Mouse (Mus musculus): Measurements from ENCODE around the gene Etfdh. TPM values are rescaled to one million over a fixed set of nuclear protein-coding genes. Genes with fewer than 3 reads are reported as not detected.
A peak's percentile ranks its signal among the peaks of the same experiment; 100 is the strongest.

The Etfdh gene
- polyA plus RNA-seq, 1 experiment = 17.8 TPM

DNA sequence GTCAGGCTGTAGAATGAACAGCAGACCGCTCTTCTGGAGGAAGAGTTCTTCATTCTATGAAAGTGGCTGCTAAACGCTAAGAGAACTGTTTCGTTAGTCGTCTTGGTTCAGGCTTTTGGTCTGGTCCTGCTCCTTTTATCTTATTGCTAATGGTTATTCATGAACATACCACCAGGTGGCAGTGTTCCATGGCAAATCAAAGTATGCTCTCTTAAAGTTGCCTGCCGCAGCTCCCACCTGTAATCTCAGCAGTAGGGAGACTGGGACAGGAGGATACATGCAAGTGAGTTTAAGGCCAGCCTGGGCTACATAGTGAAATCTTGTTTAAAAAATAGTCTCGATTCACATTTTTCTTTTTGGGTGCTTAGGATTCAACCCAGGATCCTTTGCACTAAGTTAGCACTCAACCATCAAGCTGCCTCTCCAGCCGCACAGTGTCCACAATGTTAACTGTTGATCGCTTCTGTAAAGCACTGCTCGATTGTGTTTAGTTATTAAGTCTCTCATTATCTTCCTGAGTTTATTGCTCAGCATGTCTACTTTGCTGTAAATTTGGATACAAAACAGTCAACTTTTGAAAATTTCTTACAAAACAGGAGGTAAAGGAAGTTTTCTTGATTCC is 35.6 kb upstream of the Etfdh start:
- TF ChIP-seq CEBPB (IDR thresholded peaks at IDR 0.05; ENCODE audit: low read depth) = no peak
- Histone ChIP-seq H3K79me3 (ENCODE audit: low read depth) (no peaks in the 10 kb centered on the region), H3K36me3 (ENCODE audit: control insufficient read depth, insufficient read depth) (no peaks in the 10 kb centered on the region), H3K79me2 (ENCODE audit: control insufficient read depth, insufficient read depth) (no peaks in the 10 kb centered on the region), H3K27me3 (ENCODE audit: control insufficient read depth, insufficient read depth, insufficient read length) (peaks cover 4% of the 10 kb centered on the region), H3ac (ENCODE audit: control insufficient read depth, insufficient read length, low read depth) (no peak overlapping the region), H3K4me3 (ENCODE audit: insufficient read depth, poor library complexity, severe bottlenecking) (no peak overlapping the region)

GRCm38 (mm10) chr3:79656682-79657081 is 27.4 kb upstream of the Etfdh start:
- Histone ChIP-seq H3ac (ENCODE audit: control insufficient read depth, insufficient read length, low read depth) (no peak overlapping the region), H3K36me3 (ENCODE audit: control insufficient read depth, insufficient read depth) (no peaks in the 10 kb centered on the region), H3K79me2 (ENCODE audit: control insufficient read depth, insufficient read depth) (no peaks in the 10 kb centered on the region), H3K27me3 (ENCODE audit: control insufficient read depth, insufficient read depth, insufficient read length) (peaks cover 2% of the 10 kb centered on the region), H3K4me3 (ENCODE audit: insufficient read depth, poor library complexity, severe bottlenecking) (no peak overlapping the region), H3K79me3 (ENCODE audit: low read depth) (no peaks in the 10 kb centered on the region)
- TF ChIP-seq MYOD1 (IDR thresholded peaks at IDR 0.05; ENCODE audit: control insufficient read depth, insufficient read length, low read depth) = no peak
- TF ChIP-seq FOSL1 (IDR thresholded peaks at IDR 0.05; ENCODE audit: insufficient read depth, low read length, poor library complexity, severe bottlenecking) = no peak
- TF ChIP-seq USF1 (IDR thresholded peaks at IDR 0.05; ENCODE audit: low read depth) = no peak
- TF ChIP-seq CTCF (IDR thresholded peaks at IDR 0.05; ENCODE audit: control insufficient read depth, insufficient read depth, insufficient read length) = no peak
- no peak for TF ChIP-seq MYOG (IDR thresholded peaks at IDR 0.05; ENCODE audit: control insufficient read depth, extremely low read depth, insufficient read length)
- no peak for TF ChIP-seq CEBPB (IDR thresholded peaks at IDR 0.05; ENCODE audit: low read depth)
- TF ChIP-seq MAX (IDR thresholded peaks at IDR 0.05) = no peak

DNA sequence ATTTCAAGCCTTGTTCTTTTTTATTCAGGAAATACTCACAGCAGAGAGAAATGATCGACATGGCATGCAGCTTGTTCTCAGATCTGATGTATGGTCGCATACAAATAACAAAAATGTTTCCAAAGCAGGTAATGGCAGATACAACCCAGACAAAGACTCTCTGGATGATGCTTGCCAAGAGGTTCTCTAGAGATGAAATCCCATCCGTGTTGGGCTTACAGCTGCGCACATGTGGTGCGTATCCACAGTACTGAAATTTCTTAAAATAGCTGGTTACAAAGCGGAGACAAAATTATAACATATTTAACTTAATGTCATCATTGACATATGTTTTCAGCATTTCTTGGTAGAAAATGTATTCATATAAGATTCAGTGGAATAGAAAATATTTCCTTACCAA is 22.8 kb upstream of the Etfdh start:
- no peak overlapping the region for H3ac ChIP-seq (ENCODE audit: control insufficient read depth, insufficient read length, low read depth)
- H3K36me3 ChIP-seq (ENCODE audit: control insufficient read depth, insufficient read depth) = no peaks in the 10 kb centered on the region
- no peaks in the 10 kb centered on the region for H3K79me2 ChIP-seq (ENCODE audit: control insufficient read depth, insufficient read depth)
- TF ChIP-seq FOSL1 (IDR thresholded peaks at IDR 0.05; ENCODE audit: insufficient read depth, low read length, poor library complexity, severe bottlenecking) (no peak), CTCF (IDR thresholded peaks at IDR 0.05; ENCODE audit: control insufficient read depth, insufficient read depth, insufficient read length) (no peak), MYOD1 (IDR thresholded peaks at IDR 0.05; ENCODE audit: control insufficient read depth, insufficient read length, low read depth) (no peak)
- H3K27me3 ChIP-seq (ENCODE audit: control insufficient read depth, insufficient read depth, insufficient read length) = no peaks in the 10 kb centered on the region
- H3K79me3 ChIP-seq (ENCODE audit: low read depth) = no peaks in the 10 kb centered on the region
- H3K4me3 ChIP-seq (ENCODE audit: insufficient read depth, poor library complexity, severe bottlenecking) = no peak overlapping the region

DNA sequence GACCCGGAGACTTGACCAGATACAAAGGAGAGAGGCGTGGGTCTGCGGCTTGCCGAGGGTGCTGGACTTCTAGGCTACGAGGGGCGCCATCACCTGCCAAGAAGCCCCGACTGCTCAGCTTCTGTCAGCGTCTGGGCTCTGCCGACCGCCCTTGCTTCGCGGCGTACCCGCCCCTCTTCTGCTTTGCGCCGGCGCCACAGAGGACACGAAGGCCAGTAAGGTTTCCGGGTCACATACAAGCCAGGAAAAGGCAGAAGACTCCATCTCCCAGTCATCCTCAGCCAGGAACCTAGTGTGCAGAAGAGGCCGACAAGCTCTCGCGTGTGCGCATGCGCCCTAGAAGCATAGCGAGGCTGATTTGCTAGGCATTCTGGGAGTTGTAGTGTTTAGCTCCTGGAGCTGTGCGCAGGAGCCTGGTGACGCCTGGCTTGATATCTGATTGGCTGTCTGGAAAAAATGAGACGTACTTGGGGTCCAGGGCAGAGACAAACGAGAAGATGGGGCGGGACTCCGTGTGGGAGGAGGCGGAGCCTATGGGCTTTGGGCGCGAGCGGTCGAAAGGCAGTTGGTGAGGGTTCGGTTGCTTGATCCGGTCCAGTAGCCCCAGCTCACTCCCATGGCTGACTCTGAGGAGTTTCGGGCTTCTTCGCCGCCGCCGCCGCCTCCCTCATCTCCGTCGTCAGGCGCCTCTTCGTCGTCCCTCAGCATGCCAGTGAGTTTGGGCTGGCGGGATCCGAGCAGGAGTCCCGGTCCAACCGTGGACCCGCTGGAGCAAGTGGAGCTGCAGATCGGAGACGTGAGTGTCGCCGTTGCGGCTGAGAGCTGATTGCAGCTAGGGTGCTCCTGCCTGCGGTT is 512 bp downstream of the Etfdh start, which contains the start of gene 4930579G24Rik:
Gene 4930579G24Rik (plus strand): TSS at position 519 of the 855 bp plus-strand sequence.
- peak within 1 kb of the TSS; percentile 85 for H3K4me3 ChIP-seq (ENCODE audit: insufficient read depth, poor library complexity, severe bottlenecking)
- H3K36me3 ChIP-seq (ENCODE audit: control insufficient read depth, insufficient read depth) = peaks cover 15% of the 10 kb centered on the region
- no peaks in the 10 kb centered on the region for H3K27me3 ChIP-seq (ENCODE audit: control insufficient read depth, insufficient read depth, insufficient read length)
- H3K79me2 ChIP-seq (ENCODE audit: control insufficient read depth, insufficient read depth) = peaks cover 34% of the 10 kb centered on the region
- H3ac ChIP-seq (ENCODE audit: control insufficient read depth, insufficient read length, low read depth) = peak within 1 kb of the TSS; percentile 82
- peaks cover 7% of the 10 kb centered on the region for H3K79me3 ChIP-seq (ENCODE audit: low read depth)
- peak; percentile 72 for TF ChIP-seq USF1 (IDR thresholded peaks at IDR 0.05; ENCODE audit: low read depth)
- TF ChIP-seq CTCF (IDR thresholded peaks at IDR 0.05; ENCODE audit: control insufficient read depth, insufficient read depth, insufficient read length) = no peak
- no peak for TF ChIP-seq CEBPB (IDR thresholded peaks at IDR 0.05; ENCODE audit: low read depth)
- TF ChIP-seq MAX (IDR thresholded peaks at IDR 0.05) = no peak
- TF ChIP-seq MYOG (IDR thresholded peaks at IDR 0.05; ENCODE audit: control insufficient read depth, extremely low read depth, insufficient read length) = no peak

DNA sequence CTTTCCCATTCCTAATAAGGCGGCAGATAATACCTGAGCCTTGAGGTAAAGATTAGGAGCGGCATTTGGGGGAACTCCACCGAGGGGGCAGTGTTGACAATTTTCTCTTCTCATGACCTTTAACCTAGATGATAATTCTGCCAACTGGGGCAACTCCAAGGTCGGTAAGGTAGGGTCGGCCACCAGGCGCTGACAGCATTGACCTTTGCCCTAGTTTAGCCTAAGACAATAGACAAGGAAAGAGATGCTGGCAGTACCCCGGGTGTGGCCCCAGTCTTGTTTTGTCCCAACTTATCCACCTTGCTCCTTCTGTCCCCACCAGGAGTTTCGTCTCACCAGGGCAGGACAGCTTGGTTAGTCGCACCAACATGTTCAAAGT is 1.1 kb downstream of the Etfdh start:
- Histone ChIP-seq H3ac (ENCODE audit: control insufficient read depth, insufficient read length, low read depth) (peak overlapping the region; percentile 82), H3K79me3 (ENCODE audit: low read depth) (peaks cover 7% of the 10 kb centered on the region), H3K27me3 (ENCODE audit: control insufficient read depth, insufficient read depth, insufficient read length) (no peaks in the 10 kb centered on the region), H3K4me3 (ENCODE audit: insufficient read depth, poor library complexity, severe bottlenecking) (peak overlapping the region; percentile 85), H3K79me2 (ENCODE audit: control insufficient read depth, insufficient read depth) (peaks cover 34% of the 10 kb centered on the region), H3K36me3 (ENCODE audit: control insufficient read depth, insufficient read depth) (peaks cover 11% of the 10 kb centered on the region)
- TF ChIP-seq USF1 (IDR thresholded peaks at IDR 0.05; ENCODE audit: low read depth) (no peak), MYOG (IDR thresholded peaks at IDR 0.05; ENCODE audit: control insufficient read depth, extremely low read depth, insufficient read length) (no peak), FOSL1 (IDR thresholded peaks at IDR 0.05; ENCODE audit: insufficient read depth, low read length, poor library complexity, severe bottlenecking) (no peak), CTCF (IDR thresholded peaks at IDR 0.05; ENCODE audit: control insufficient read depth, insufficient read depth, insufficient read length) (no peak), MAX (IDR thresholded peaks at IDR 0.05) (no peak), CEBPB (IDR thresholded peaks at IDR 0.05; ENCODE audit: low read depth) (no peak), MYOD1 (IDR thresholded peaks at IDR 0.05; ENCODE audit: control insufficient read depth, insufficient read length, low read depth) (no peak)

Data from C2C12 (cell line).